Mouse (Mus musculus) spleen, adult 12 weeks (tissue): Measurements from ENCODE around the gene B230217C12Rik.
"Not testable (repeated sequence)": the region's sequence is repeated elsewhere in the genome, so short reads cannot be mapped to it uniquely, and the experiment has no call there.

Source experiments
- DNase-seq: peaks from one replicate; pipeline ENCODE4 v3.0.0; 2022; ENCODE audit warnings: low spot score

Gene B230217C12Rik

GRCm38 (mm10) chr11:97867591-97867990 lies 27.0 kb downstream of the B230217C12Rik start:
- no peak for DNase-seq

GRCm38 (mm10) chr11:97872378-97872777 lies 31.8 kb downstream of the B230217C12Rik start:
- DNase-seq = not testable (repeated sequence)

- DNase-seq = no peak
Observed at GRCm38 (mm10) chr11:97874396-97874795, 33.8 kb downstream of the B230217C12Rik start.

GRCm38 (mm10) chr11:97877341-97877740 lies 36.8 kb downstream of the B230217C12Rik start:
- no peak for DNase-seq

GRCm38 (mm10) chr11:97880362-97880761 lies 39.8 kb downstream of the B230217C12Rik start:
- no peak for DNase-seq

- DNase-seq = peak; percentile 83
Observed at GRCm38 (mm10) chr11:97883542-97883917, 43.0 kb downstream of the B230217C12Rik start.

- peak; percentile 95 for DNase-seq
Observed at GRCm38 (mm10) chr11:97883918-97884600, 43.5 kb downstream of the B230217C12Rik start, which contains the start of gene Fbxo47. Gene Fbxo47, minus strand, starts transcription at chr11:97884154.

GRCm38 (mm10) chr11:97884601-97885185 lies 44.1 kb downstream of the B230217C12Rik start:
- no peak for DNase-seq

GRCm38 (mm10) chr11:97885296-97885915 lies 44.8 kb downstream of the B230217C12Rik start:
- no peak for DNase-seq

- DNase-seq = no peak
Observed at GRCm38 (mm10) chr11:97891821-97892220, 51.2 kb downstream of the B230217C12Rik start.
